Mouse (Mus musculus): ENCODE results near the gene Gm15140.
"Not testable (repeated sequence)": the region's sequence is repeated elsewhere in the genome, so short reads cannot be mapped to it uniquely, and the experiment has no call there.

Gene Gm15140

GRCm38 (mm10) chrX:154120585-154120984 lies at the start of gene Gm15140:
Gene Gm15140 (minus strand): TSS chrX:154120685.
- not testable (repeated sequence) for DNase-seq (ENCODE audit: low spot score in 2 of 2)

Measured in cerebellum, postnatal 4 days (tissue).